26 mouse cellular contexts compared by ENCODE assay signal in genomic region chr3:93411905-93412304, GRCm38 (mm10). TPM values are rescaled to one million over a fixed set of nuclear protein-coding genes. Genes with fewer than 3 reads are reported as not detected.
"Had no signal": no experiment of that assay in that cellular context is flagged by ENCODE, and none has a peak within 500 bp of the region (broad histone marks: within the 10 kb centered on the region; RNA-seq: fewer than 3 reads in every experiment).

No protein-coding gene starts in this region.

- H3K27me3 ChIP-seq: megakaryocyte, embryonic 14.5 days; midbrain, embryonic 12.5 days; neural tube, embryonic 12.5 days; stomach, embryonic 15.5 days had no signal

- H3K9me3 ChIP-seq: megakaryocyte, embryonic 14.5 days; midbrain, embryonic 10.5 days; midbrain, embryonic 12.5 days; neural tube, embryonic 12.5 days; stomach, embryonic 15.5 days had no signal

- H3K9ac ChIP-seq: lung, embryonic 14.5 days; midbrain, embryonic 12.5 days; neural tube, embryonic 12.5 days; stomach, embryonic 15.5 days had no signal

- H3K4me3 ChIP-seq: megakaryocyte, embryonic 14.5 days; midbrain, embryonic 10.5 days; midbrain, embryonic 12.5 days; neural tube, embryonic 12.5 days; stomach, embryonic 15.5 days had no signal

- H3K4me2 ChIP-seq: lung, embryonic 14.5 days; midbrain, embryonic 12.5 days; neural tube, embryonic 12.5 days; stomach, embryonic 15.5 days had no signal

- H3K4me1 ChIP-seq: megakaryocyte, embryonic 14.5 days; midbrain, embryonic 12.5 days; neural tube, embryonic 12.5 days; stomach, embryonic 15.5 days had no signal

- H3K36me3 ChIP-seq: midbrain, embryonic 10.5 days; midbrain, embryonic 12.5 days; neural tube, embryonic 12.5 days; stomach, embryonic 15.5 days had no signal

- DNase-seq: lung, adult 18-20 months; lung, embryonic 14.5 days; lung, postnatal 14 days; lung, postnatal 36 days; midbrain, embryonic 14.5 days; right cerebral cortex, postnatal 14 days; thymus, adult 2 months; thymus, postnatal 25 days; thymus, postnatal 4 days had no signal

- H3K27ac ChIP-seq: macrophage; midbrain, embryonic 10.5 days; midbrain, embryonic 12.5 days; neural tube, embryonic 12.5 days; stomach, embryonic 15.5 days; stomach, postnatal 0 days had no signal

RNA-seq across cellular contexts. Expression of gene Rptn, which starts 18.4 kb away (rescaled TPM):
- total RNA-seq: megakaryocyte progenitor cell, adult 5-6 weeks; midbrain, postnatal 0 days; monocyte, adult 5-6 weeks; neutrophil, adult 5-6 weeks had no signal
- polyA plus RNA-seq: liver, embryonic 16.5 days; lung, embryonic 14.5 days; macrophage; midbrain, embryonic 10.5 days; midbrain, embryonic 12.5 days; midbrain, embryonic 14.5 days; midbrain, postnatal 0 days; neural tube, embryonic 12.5 days; neural tube, embryonic 14.5 days; spleen, adult 2 months; testis, adult 2 months had no signal

RNA-seq across cellular contexts. Expression of gene Tchh, which starts 30.2 kb away (rescaled TPM):
- total RNA-seq: monocyte, adult 5-6 weeks had no signal

RNA-seq across cellular contexts. Expression of gene Tchhl1, which starts 56.6 kb away (rescaled TPM):
- total RNA-seq: megakaryocyte progenitor cell, adult 5-6 weeks; midbrain, postnatal 0 days; monocyte, adult 5-6 weeks; neutrophil, adult 5-6 weeks had no signal
- polyA plus RNA-seq: liver, embryonic 16.5 days; lung, embryonic 14.5 days; lung, embryonic 16.5 days; macrophage; midbrain, embryonic 10.5 days; midbrain, embryonic 12.5 days; midbrain, embryonic 14.5 days; midbrain, postnatal 0 days; neural tube, embryonic 12.5 days; neural tube, embryonic 14.5 days; spleen, adult 2 months; stomach, embryonic 15.5 days; stomach, postnatal 0 days; testis, adult 2 months; thymus, adult 2 months; urinary bladder, adult 2 months had no signal
